In genomic region chr9:103525041-103525537, GRCm38 (mm10) we compare ENCODE assay signal across 9 mouse cellular contexts. TPM values are rescaled to one million over a fixed set of nuclear protein-coding genes. Genes with fewer than 3 reads are reported as not detected.
DNase-seq lines count a peak whose midpoint lies in the region; ATAC-seq lines count a peak whose summit lies in the region.
"Had no signal": no experiment of that assay in that cellular context is flagged by ENCODE, and none has a peak within 500 bp of the region (broad histone marks: within the 10 kb centered on the region; RNA-seq: fewer than 3 reads in every experiment).

No protein-coding gene starts in this region.

- H3K36me3 ChIP-seq in heart, embryonic 15.5 days: no peaks in the 10 kb centered on the region
- H3K36me3 ChIP-seq in embryonic facial prominence, embryonic 10.5 days (replicated peaks): no peaks in the 10 kb centered on the region
- H3K36me3 ChIP-seq in kidney, embryonic 14.5 days (ENCODE audit: control insufficient read depth, insufficient read depth, low read length): no peaks in the 10 kb centered on the region

- WGBS in heart, embryonic 15.5 days: 24% methylated on average over 10 of the region's 10 CpGs
- 17% methylated on average over 10 of the region's 10 CpGs for WGBS in embryonic facial prominence, embryonic 10.5 days
- 13% methylated on average over 10 of the region's 10 CpGs for WGBS in kidney, embryonic 14.5 days

- 0 out of 2 replicates have a peak overlapping the region, but pooled peaks have one; percentile 14 for H3K27ac ChIP-seq in heart, embryonic 15.5 days
- peak overlapping the region; percentile 62 for H3K27ac ChIP-seq in embryonic facial prominence, embryonic 10.5 days (replicated peaks)
- H3K27ac ChIP-seq in kidney, embryonic 14.5 days (ENCODE audit: low read depth, low read length): no peak overlapping the region

- H3K4me3 ChIP-seq in heart, embryonic 15.5 days: no peak overlapping the region
- no peak overlapping the region; the same call in 1 of the 2 replicates for H3K4me3 ChIP-seq in embryonic facial prominence, embryonic 10.5 days
- no peak overlapping the region for H3K4me3 ChIP-seq in kidney, embryonic 14.5 days (ENCODE audit: low read length)

- no peak overlapping the region for H3K9ac ChIP-seq in heart, embryonic 15.5 days
- H3K9ac ChIP-seq in kidney, embryonic 14.5 days (ENCODE audit: low read depth, low read length): no peak overlapping the region

- peaks cover 15% of the 10 kb centered on the region for H3K4me1 ChIP-seq in heart, embryonic 15.5 days (replicated peaks)
- peaks cover 38% of the 10 kb centered on the region for H3K4me1 ChIP-seq in embryonic facial prominence, embryonic 10.5 days
- H3K4me1 ChIP-seq in kidney, embryonic 14.5 days (ENCODE audit: control insufficient read depth, insufficient read depth, low read length): peaks cover 27% of the 10 kb centered on the region; the same call in 1 of the 2 replicates

- H3K4me2 ChIP-seq in heart, embryonic 15.5 days: no peak overlapping the region
- no peak overlapping the region; the same call in 1 of the 2 replicates for H3K4me2 ChIP-seq in kidney, embryonic 14.5 days (replicated peaks; ENCODE audit: low read depth, low read length)

- H3K9me3 ChIP-seq in heart, embryonic 15.5 days (replicated peaks): no peaks in the 10 kb centered on the region
- H3K9me3 ChIP-seq in embryonic facial prominence, embryonic 10.5 days: no peaks in the 10 kb centered on the region
- H3K9me3 ChIP-seq in kidney, embryonic 14.5 days (ENCODE audit: control insufficient read depth, low read length): no peaks in the 10 kb centered on the region

- ATAC-seq in heart, embryonic 15.5 days (replicated peaks; ENCODE audit: insufficient number of reproducible peaks, insufficient read depth, low FRiP score, low read depth): 0 out of 2 replicates have a peak, but pooled peaks have one; percentile 27
- peak; percentile 51; the same call in 1 of the 2 replicates for ATAC-seq in kidney, embryonic 14.5 days (ENCODE audit: low FRiP score, low TSS enrichment)

- DNase-seq in heart, adult 9 months (ENCODE audit: low spot score in 2 of 2): no peak
- peak; percentile 55 for DNase-seq in embryonic facial prominence, embryonic 10.5 days (ENCODE audit: low spot score)
- DNase-seq in neural tube, embryonic 10.5 days (ENCODE audit: extremely low spot score, low spot score): peak; percentile 45
- no peak for DNase-seq in adrenal gland, adult 2 months
- no peak for DNase-seq in frontal cortex, postnatal 10 days (ENCODE audit: low spot score in 2 of 2)
- no peak for DNase-seq in left cerebral cortex, postnatal 10 days (ENCODE audit: extremely low spot score in 1 of 2, low spot score in 2 of 2)

- no peaks in the 10 kb centered on the region for H3K27me3 ChIP-seq in heart, embryonic 15.5 days
- no peaks in the 10 kb centered on the region; the same call in 1 of the 2 replicates for H3K27me3 ChIP-seq in embryonic facial prominence, embryonic 10.5 days (replicated peaks; ENCODE audit: low read depth, poor library complexity, severe bottlenecking)
- no peaks in the 10 kb centered on the region for H3K27me3 ChIP-seq in kidney, embryonic 14.5 days (ENCODE audit: control insufficient read depth, insufficient read depth, low read length)

- intact Hi-C loops in left cerebral cortex, postnatal 10 days (cut with DNase I): no loop called here

RNA-seq across cellular contexts. Expression of gene Bfsp2, which starts 44.9 kb away (rescaled TPM):
- 0.46 and 0.97 TPM in 2 replicates for polyA plus RNA-seq in heart, embryonic 15.5 days (2015; fragmentation: Nextera tagmentation; extraction: Ambion mirVana)
- 0.75 and 1.3 TPM in 2 replicates for polyA plus RNA-seq in embryonic facial prominence, embryonic 10.5 days (2016; fragmentation: Nextera tagmentation; extraction: Ambion mirVana)
- 0.60 and 0.70 TPM in 2 replicates for polyA plus RNA-seq in kidney, embryonic 14.5 days (2014; fragmentation: Nextera tagmentation; extraction: Ambion mirVana)
- total RNA-seq in adrenal gland, adult 2 months (2021): not detected
- polyA plus RNA-seq in adrenal gland, adult 2 months (2012; rRNA removed): not detected in 2 replicates
- 1 to 10 TPM; 1.4 to 2.9 TPM for total RNA-seq in left cerebral cortex, postnatal 10 days (2021)
- total RNA-seq: liver, adult 2 months had no signal

Comparison
In these comparisons a context has a peak if more than half of its experiments do, and no peak if none do; other contexts are left out.
1. DNase-seq: peak in embryonic facial prominence, embryonic 10.5 days (single experiment) and neural tube, embryonic 10.5 days (single experiment); none in heart, adult 9 months (0 of 2), adrenal gland, adult 2 months (single experiment), frontal cortex, postnatal 10 days (0 of 2) and left cerebral cortex, postnatal 10 days (0 of 2).